Mouse (Mus musculus) layer of hippocampus, adult 11-12 months (tissue): Measurements from ENCODE around the gene Sh2b2.
A peak's percentile ranks its signal among the peaks of the same experiment; 100 is the strongest.
"Not testable (repeated sequence)": the region's sequence is repeated elsewhere in the genome, so short reads cannot be mapped to it uniquely, and the experiment has no call there.

Experiments used
- DNase-seq: peaks from one replicate; pipeline ENCODE4 v3.0.0; 2022; ENCODE audit warnings: low spot score

Sh2b2 gene

GRCm38 (mm10) chr5:136237607-136238006 is 8.7 kb downstream of the Sh2b2 start:
- DNase-seq: no peak

- no peak for DNase-seq
Observed at GRCm38 (mm10) chr5:136236611-136237010, 9.7 kb downstream of the Sh2b2 start.

GRCm38 (mm10) chr5:136230348-136231035 is 15.9 kb downstream of the Sh2b2 start:
- no peak for DNase-seq

GRCm38 (mm10) chr5:136226246-136226876 is 20.0 kb downstream of the Sh2b2 start:
- DNase-seq: no peak

- DNase-seq: no peak
Observed at GRCm38 (mm10) chr5:136218585-136218984, 27.8 kb downstream of the Sh2b2 start.

- no peak for DNase-seq
Observed at GRCm38 (mm10) chr5:136217932-136218381, 28.4 kb downstream of the Sh2b2 start.

- DNase-seq: no peak
Observed at GRCm38 (mm10) chr5:136217004-136217665, 29.2 kb downstream of the Sh2b2 start.

- DNase-seq: peak; percentile 16
Observed at GRCm38 (mm10) chr5:136215958-136216357, 30.4 kb downstream of the Sh2b2 start.

GRCm38 (mm10) chr5:136215211-136215610 is 31.1 kb downstream of the Sh2b2 start:
- DNase-seq: no peak

GRCm38 (mm10) chr5:136213716-136214115 is 32.6 kb downstream of the Sh2b2 start:
- DNase-seq: no peak

- no peak for DNase-seq
Observed at GRCm38 (mm10) chr5:136212716-136213115, 33.6 kb downstream of the Sh2b2 start.

GRCm38 (mm10) chr5:136211341-136212102 is 34.8 kb downstream of the Sh2b2 start:
- DNase-seq: not testable (repeated sequence)

GRCm38 (mm10) chr5:136210549-136210948 is 35.8 kb downstream of the Sh2b2 start:
- no peak for DNase-seq

- peak; percentile 76 for DNase-seq
Observed at GRCm38 (mm10) chr5:136201832-136202231, 44.5 kb downstream of the Sh2b2 start.

- peak; percentile 23 for DNase-seq
Observed at GRCm38 (mm10) chr5:136199526-136199925, 46.8 kb downstream of the Sh2b2 start.

- peak; percentile 94 for DNase-seq
Observed at GRCm38 (mm10) chr5:136198474-136199391, 47.6 kb downstream of the Sh2b2 start, which contains the start of gene Prkrip1. Gene Prkrip1, minus strand, starts transcription at chr5:136198963.

- DNase-seq: no peak
Observed at GRCm38 (mm10) chr5:136191870-136192269, 54.5 kb downstream of the Sh2b2 start.

GRCm38 (mm10) chr5:136186723-136187122 is 59.6 kb downstream of the Sh2b2 start:
- DNase-seq: peak; percentile 62

GRCm38 (mm10) chr5:136183766-136184165 is 62.6 kb downstream of the Sh2b2 start:
- DNase-seq: no peak

- DNase-seq: no peak
Observed at GRCm38 (mm10) chr5:136182830-136183229, 63.5 kb downstream of the Sh2b2 start.

- DNase-seq: peak; percentile 64
Observed at GRCm38 (mm10) chr5:136182049-136182448, 64.3 kb downstream of the Sh2b2 start.
